Mouse (Mus musculus) cerebellum, adult 9-10 months (tissue): Measurements from ENCODE around the gene Fxyd4.

ENCODE experiments used
- DNase-seq: peaks from one replicate; pipeline ENCODE4 v3.0.0; 2022

Fxyd4 gene

DNA sequence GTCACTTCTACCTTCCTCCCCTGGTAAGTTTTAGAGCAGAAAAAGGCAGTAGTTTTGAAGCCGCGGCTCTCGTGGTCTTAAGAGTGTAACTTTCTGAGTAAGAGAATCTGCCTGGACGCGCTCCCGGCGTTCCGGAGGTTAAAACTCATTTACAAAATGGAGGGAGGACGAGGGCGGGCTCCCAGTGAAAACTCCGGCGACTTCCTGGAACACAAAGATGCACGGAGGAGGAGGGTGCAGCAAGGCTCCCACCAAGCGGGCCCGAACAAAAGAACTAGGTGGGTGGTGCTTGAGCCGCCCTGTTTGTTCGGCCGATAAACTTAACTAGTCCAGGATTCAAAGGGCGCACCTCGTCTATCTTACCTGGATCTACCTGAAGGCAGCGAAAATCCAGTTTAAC, 19.9 kb downstream of the Fxyd4 start:
- peak; percentile 55 for DNase-seq

GRCm38 (mm10) chr6:117916737-117917426, 20.6 kb downstream of the Fxyd4 start:
- peak; percentile 75 for DNase-seq

DNA sequence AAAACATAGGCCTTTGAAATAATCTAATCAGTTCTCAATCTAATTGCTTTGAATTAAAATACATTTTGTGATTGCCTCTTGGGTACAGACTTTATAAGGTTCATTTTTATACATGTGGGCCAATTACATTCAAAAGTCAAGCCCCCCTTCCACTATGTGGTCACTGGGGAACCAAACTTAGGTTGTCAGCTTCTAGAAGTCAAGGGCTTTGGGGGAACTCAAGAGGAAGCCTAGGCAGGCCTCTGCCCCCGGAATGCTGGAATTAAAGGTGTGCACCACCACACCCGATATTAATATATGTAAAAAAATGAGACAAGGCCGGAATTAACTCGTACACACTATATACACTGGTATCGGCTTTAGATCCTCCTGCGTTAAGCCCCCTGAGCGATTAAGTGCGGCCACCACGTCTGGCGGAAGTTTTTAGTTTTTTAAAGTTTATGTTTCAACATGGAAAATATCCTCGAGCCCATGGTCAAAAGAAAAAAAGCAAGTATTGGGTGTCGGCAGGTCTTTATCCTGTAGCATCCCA, 21.2 kb downstream of the Fxyd4 start:
- DNase-seq, result no peak

- no peak for DNase-seq
Observed at GRCm38 (mm10) chr6:117914541-117914940, 23.0 kb downstream of the Fxyd4 start.

DNA sequence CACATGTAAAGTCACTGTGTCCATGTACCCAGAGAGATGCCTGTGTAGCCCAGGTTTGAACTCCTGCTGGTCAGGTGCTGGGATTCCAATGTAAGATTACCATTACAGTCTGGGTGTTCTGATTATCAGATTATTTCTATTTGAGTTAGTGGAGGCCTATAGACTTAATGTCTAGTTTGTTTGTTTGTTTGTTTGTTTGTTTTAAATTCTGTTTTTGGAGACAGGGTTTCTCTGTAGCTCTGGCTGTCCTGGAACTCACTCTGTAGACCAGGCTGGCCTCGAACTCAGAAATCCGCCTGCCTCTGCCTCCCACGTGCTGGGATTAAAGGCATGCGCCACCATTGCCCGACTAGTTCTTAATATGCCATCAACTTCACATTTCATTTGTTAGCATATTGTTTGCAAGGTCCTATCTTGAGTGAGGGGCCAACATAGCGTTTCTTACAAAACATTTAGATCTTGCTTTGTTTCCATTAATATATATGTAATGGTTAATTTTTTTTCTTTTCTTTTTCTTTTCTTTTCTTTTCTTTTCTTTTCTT, 27.3 kb downstream of the Fxyd4 start:
- DNase-seq, result no peak

- DNase-seq, result no peak
Observed at GRCm38 (mm10) chr6:117908424-117908900, 29.0 kb downstream of the Fxyd4 start.

- no peak for DNase-seq
Observed at GRCm38 (mm10) chr6:117907979-117908355, 29.5 kb downstream of the Fxyd4 start.

GRCm38 (mm10) chr6:117907301-117907978, 30.1 kb downstream of the Fxyd4 start:
- DNase-seq, result peak; percentile 56

DNA sequence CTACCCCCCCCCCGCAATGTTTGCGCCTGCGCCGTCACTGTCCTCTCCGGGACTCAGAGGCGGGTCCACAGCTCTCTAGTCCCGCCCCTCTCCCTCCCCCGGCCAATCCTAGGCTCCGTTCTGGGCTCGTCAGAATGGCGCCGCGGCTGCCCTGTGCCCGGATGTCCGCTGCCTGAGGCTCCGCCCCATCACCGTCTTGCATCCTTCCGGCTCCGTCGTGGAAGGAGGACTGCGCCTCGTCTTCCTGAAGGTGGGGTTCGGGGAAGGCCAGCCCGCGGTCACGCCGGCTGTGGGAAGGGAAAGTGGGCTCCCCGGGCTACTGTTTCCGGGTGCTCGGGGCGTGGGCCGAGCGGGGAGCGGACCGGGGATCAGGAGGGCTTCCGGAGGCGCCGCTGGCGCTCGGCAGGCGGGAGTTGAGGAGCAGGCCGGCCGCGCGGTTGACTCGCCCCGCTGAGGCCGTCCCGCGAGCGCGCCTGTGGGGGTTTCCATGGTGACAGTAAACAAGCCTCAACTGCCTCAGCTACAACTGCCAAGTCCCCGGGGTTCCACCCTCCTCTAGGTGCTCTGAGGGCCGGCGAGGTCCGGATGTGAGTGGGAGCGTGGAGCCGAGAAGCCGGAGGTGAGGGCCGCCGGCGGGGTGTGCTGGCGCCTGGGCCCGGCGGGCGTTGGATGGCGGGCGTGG, 30.8 kb downstream of the Fxyd4 start:
- peak; percentile 96 for DNase-seq

DNA sequence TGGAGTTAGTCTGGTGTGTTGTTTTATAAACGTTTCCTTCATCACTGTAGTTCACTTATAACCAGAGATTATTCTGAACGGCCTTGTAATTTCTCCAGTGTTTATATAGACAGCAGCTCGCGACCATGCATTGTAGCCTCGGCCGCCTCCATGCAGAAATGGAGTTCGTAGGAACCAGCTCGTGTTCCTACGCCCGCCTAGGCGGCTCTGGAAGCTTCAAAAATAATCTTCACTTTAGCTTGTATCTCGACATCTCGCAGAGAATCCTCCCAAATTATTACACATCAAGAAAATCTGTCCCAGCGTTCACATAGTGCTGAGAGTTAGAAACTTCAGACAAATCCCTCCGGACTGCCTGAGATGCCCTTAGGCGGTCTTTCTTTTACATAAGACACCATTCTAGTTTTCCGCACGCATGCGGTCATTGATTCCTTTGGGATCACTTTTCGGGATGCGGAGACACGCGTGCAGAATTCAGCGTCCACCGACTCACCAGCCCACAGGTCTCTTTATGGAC, 31.4 kb downstream of the Fxyd4 start:
- DNase-seq, result peak; percentile 84

- peak; percentile 51 for DNase-seq
Observed at GRCm38 (mm10) chr6:117905260-117905930, 32.1 kb downstream of the Fxyd4 start.

GRCm38 (mm10) chr6:117903836-117904235, 33.7 kb downstream of the Fxyd4 start:
- no peak for DNase-seq

DNA sequence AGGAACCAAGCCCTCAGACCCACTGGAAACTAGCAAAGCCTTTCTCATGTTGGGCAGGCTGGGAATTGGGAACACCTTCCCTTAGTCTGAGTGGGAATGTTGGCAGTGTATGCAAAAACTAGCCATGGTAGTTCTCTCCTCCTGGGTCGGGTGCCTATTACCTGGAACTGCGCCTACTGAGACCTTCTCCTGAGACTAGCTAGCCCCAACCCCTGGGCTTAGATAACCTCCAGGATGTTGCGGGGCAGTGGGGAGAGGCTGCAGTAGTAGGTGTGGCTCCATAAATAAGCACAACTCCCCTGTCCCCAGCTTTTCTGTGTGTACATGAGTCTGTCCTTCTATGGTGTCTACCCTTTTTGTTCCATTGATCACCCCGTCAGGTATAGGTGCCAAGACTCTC, 34.9 kb downstream of the Fxyd4 start:
- DNase-seq, result no peak

DNA sequence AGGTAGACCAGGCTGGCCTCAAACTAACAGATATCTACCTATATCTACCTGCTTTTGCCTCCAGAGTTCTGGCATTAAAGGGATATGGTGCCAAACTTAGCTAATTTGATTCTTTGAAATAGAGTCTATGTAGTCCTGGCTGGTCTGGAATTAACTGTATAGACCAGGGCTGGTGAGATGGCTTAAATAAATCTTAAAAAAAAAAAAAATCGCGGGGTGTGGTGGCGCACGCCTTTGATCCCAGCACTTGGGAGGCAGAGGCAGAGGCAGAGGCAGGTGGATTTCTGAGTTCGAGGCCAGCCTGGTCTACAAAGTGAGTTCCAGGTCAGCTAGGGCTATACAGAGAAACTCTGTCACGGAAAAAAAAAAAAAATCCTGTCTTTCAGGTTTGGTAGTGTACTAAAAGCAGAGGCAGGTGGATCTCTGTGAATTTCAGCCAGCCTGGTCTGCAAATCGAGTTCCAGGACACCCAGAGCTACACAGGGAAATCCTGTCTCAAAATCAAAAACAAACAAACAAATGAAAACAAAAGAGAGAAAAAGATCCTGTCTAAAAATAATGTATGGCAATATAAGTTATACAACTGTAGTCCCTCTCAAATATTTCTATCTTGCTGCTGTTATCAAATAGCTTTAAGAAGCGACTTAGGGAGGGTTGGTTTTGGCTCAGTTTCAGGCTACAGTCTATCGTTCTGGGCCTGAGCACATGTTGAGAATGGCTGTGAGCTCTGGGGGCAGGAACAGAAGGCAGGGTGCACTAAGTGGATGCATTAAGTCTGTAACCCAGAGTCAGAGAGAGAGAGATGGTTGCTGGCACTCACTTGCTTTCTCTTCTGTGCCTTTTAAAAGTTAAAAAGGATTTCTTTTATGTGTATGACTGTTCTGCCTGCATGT, 35.7 kb downstream of the Fxyd4 start:
- no peak for DNase-seq

- no peak for DNase-seq
Observed at GRCm38 (mm10) chr6:117900126-117901080, 37.1 kb downstream of the Fxyd4 start, which contains the start of gene Hnrnpf. Hnrnpf (plus strand) TSS chr6:117900324.

DNA sequence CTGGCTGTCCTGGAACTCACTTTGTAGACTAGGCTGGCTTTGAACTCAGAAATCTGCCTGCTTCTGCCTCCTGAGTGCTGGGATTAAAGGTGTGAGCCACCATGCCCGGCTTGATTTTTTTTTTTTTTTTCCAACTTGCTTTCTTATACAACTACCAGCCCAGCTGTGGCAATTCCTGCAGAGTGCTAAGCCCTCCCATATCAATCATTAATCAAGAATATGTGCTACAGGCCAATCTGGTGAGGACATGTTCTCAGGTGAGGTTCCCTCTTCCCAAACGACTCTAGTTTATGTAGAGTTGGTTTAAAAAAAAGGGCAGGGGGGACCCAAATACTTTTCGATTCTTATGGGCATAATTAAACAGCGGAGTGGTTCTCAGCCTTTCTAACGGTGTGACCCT, 39.7 kb downstream of the Fxyd4 start:
- no peak for DNase-seq

DNA sequence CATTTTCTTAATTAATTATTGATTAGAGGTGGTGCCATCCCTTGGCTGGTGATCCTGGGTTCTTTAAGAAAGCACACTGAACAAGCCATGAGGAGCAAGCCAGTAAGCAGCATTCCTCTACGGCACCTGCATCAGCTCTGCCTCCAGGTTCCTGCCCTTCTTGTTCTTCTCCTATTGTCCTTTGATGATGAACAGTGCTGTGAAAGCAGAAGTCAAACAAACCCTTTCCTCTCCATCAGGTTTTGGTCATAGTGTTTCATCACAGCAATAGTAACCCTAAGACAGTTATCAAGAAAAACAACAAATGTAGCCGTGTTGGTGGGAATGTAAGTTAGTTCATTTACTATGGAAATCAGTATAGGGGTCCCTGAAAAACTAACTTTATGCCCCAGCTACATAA, 44.1 kb downstream of the Fxyd4 start:
- DNase-seq, result no peak

- DNase-seq, result no peak
Observed at GRCm38 (mm10) chr6:117892386-117892785, 45.1 kb downstream of the Fxyd4 start.

DNA sequence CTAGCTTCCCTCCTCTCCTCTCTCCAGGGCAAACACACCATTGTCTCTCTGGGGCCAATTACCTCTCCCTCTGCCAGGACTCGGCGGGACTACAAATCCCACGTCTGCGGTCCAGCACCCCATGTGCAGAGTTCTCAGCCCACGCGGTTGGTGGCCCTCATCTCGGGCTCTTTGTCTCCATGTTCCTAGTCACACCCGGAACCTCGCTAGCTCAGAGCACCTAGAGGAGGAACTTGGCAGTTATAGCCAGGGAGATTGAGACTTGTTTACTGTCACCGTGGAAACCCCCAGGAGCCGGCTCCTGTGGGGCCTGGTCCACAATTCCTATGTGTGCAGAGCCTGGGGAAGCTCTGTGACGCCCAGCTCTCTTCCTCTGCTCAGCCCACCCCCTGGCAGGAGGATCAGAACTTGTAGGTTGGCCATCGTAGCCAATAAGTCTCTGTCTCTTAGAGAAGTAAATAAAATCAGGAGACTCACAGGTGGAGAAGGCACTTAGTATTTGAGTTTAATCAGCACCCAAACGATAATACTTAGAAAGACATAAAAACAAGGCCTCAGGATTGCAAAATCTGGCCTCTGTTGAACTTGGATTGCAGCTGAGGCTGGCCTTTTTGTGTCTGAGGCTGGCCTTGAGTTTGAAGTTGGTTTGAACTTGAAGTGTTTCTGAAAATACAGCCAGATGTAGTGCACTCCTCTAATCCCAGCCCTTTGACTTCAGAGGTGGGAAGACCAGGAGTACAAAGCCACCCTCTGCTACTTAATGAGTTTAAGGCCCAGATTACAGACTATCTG, 45.9 kb downstream of the Fxyd4 start:
- DNase-seq, result no peak
